Mouse (Mus musculus) heart, postnatal 0 days (tissue): ENCODE results near the gene Cmas. TPM values are rescaled to one million over a fixed set of nuclear protein-coding genes. Genes with fewer than 3 reads are reported as not detected.

ENCODE experiments used
- ATAC-seq: fragments of 200-750 bp; cut with Nextera tagmentation; 2 replicates; pipeline ENCODE4 v1.8.0; 2017; ENCODE audit warnings: low read depth, moderate number of reproducible peaks, moderate library complexity; ENCODE audit not compliant: insufficient read depth
- DNase-seq: peaks from one replicate; pipeline ENCODE4 v3.0.0-alpha.2; 2016; ENCODE audit warnings: low spot score
- H3K27ac ChIP-seq: fragments of 300-500 bp; sonication (generic); 2 replicates; pipeline ENCODE4 v1.5.1; 2014; ENCODE audit warnings: low read depth, mild to moderate bottlenecking
- H3K27me3 ChIP-seq: fragments of 300-500 bp; sonication (generic); 2 replicates; pipeline ENCODE4 v1.6.1; 2014; ENCODE audit warnings: low read length, mixed read lengths; ENCODE audit not compliant: control insufficient read depth, insufficient read depth
- H3K36me3 ChIP-seq: fragments of 300-500 bp; sonication (generic); replicated peaks from 2 replicates; pipeline ENCODE4 v1.6.1; 2014; ENCODE audit warnings: low read length, mixed read lengths; ENCODE audit not compliant: control insufficient read depth, insufficient read depth
- H3K4me1 ChIP-seq: fragments of 300-500 bp; sonication (generic); 2 replicates; pipeline ENCODE4 v1.6.1; 2014; ENCODE audit warnings: antibody characterized with exemption; ENCODE audit not compliant: control insufficient read depth, insufficient read depth
- H3K4me2 ChIP-seq: fragments of 300-500 bp; sonication (generic); 2 replicates; pipeline ENCODE4 v1.6.1; 2014; ENCODE audit warnings: low read depth, mild to moderate bottlenecking, low read length, moderate library complexity
- H3K4me3 ChIP-seq: fragments of 300-500 bp; sonication (generic); 2 replicates; pipeline ENCODE4 v1.5.1; 2014; ENCODE audit warnings: low read depth, low read length
- H3K9ac ChIP-seq: fragments of 300-500 bp; sonication (generic); replicated peaks from 2 replicates; pipeline ENCODE4 v1.6.1; 2014; ENCODE audit warnings: low read depth, low read length, mixed read lengths
- H3K9me3 ChIP-seq: fragments of 300-500 bp; sonication (generic); replicated peaks from 2 replicates; pipeline ENCODE4 v1.6.1; 2016; ENCODE audit warnings: low read length; ENCODE audit not compliant: control insufficient read depth
- CTCF ChIP-seq: IDR thresholded peaks from 2 replicates; pipeline ENCODE4 v1.5.1; 2016; ENCODE audit warnings: antibody characterized with exemption, control low read depth, low read depth
- EP300 ChIP-seq: IDR thresholded peaks from 2 replicates; pipeline ENCODE4 v1.6.1; 2016; ENCODE audit warnings: antibody characterized with exemption, low read depth
- WGBS: fragments of 180-500 bp; shearing (Covaris S2); extraction: QIAGEN DNeasy Blood & Tissue Kit; methylation state at CpG from one replicate; pipeline ENCODE4 v1.1.7; 2014; 5-methylcytosine and 5-hydroxymethylcytosine counted together
- polyA plus RNA-seq: library from polyadenylated mRNA; unstranded; fragments of >200 nt; fragmentation: Nextera tagmentation; extraction: Ambion mirVana; gene quantifications from 2 replicates; pipeline ENCODE4 v1.2.1, GENCODE M21; 2015
- total RNA-seq: library from RNA; depleted of rRNA; stranded (reverse); fragments of >200 nt; gene quantifications from 2 replicates; pipeline ENCODE4 v1.2.3, GENCODE M21; 2014; ENCODE audit warnings: low replicate concordance

Cmas gene
- total and polyA plus RNA-seq, 2 experiments from 2014 or later = 30.0 to 47.5 TPM

DNA sequence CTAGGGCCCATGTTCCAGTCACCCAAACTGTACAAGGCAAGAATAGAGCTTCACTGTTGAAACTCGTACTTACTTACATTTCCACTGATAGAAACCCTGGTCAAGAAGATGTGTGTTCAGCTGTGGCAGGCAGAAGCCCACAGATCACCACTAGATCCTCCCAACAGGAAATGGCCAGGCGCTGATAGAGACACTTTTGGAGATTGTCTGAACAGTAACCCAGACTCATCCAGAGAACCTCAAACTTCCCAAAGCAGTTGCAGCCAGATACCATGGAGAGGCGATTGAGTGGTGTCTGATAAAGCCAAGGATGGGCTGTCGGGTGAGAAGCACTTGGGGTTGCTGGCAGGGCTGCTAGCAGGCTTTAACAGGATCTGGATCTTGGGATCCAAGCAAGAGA is 20.4 kb downstream of the Cmas start:
- Histone ChIP-seq H3K9ac (no peak overlapping the region), H3K9me3 (no peaks in the 10 kb centered on the region), H3K4me2 (no peak overlapping the region), H3K36me3 (peaks cover 33% of the 10 kb centered on the region), H3K4me3 (no peak overlapping the region), H3K27me3 (no peaks in the 10 kb centered on the region), H3K4me1 (no peaks in the 10 kb centered on the region), H3K27ac (no peak overlapping the region)
- no peak for DNase-seq
- 21% methylated on average over 4 of the region's 4 CpGs for WGBS
- TF ChIP-seq EP300 (no peak), CTCF (no peak)
- ATAC-seq = no peak

DNA sequence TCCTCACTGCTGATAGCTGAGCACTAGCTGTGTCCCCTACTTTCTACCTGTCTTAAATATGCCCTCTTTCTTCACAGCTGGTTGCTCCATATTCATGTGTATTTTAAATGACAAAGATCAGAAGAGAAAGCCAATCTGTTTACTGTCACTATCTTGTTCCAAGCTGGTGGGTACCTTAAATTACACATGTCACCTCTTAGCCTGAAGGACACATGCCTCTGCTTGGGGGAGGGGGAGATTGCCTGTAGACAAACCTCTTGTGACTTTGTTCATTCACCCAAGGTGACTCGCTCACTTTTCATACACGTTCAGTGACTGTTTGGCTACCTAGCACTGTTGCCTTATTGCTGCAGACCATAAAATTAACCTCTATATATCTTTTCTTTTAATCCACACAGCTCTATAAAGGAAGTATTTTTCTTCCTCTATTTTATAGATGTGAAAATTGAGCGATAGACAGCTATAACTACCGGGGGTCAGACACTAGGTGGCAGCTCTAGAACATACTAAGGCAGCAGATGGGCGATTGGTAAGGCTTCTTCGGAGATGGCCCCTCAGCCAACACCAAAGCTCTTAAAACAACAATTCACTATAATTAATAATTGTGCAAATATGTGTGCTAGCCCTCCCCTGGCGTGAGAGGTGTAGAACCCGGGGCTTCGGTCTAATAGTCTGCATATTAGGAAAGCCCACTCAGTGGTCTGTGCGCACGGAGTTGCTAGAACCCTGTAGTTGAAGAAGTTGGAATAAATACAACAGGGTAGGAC is 22.7 kb downstream of the Cmas start:
- WGBS = 39% methylated on average over 11 of the region's 11 CpGs
- no peak overlapping the region for H3K27ac ChIP-seq
- DNase-seq = peak; percentile 43
- peak; percentile 63 for TF ChIP-seq CTCF
- TF ChIP-seq EP300 = no peak
- no peak overlapping the region for H3K4me3 ChIP-seq
- H3K36me3 ChIP-seq = peaks cover 11% of the 10 kb centered on the region; the same call in 1 of the 2 replicates
- ATAC-seq = peak; percentile 63
- no peaks in the 10 kb centered on the region for H3K27me3 ChIP-seq
- H3K4me1 ChIP-seq = no peaks in the 10 kb centered on the region
- no peak overlapping the region for H3K9ac ChIP-seq
- H3K4me2 ChIP-seq = 0 out of 2 replicates have a peak overlapping the region, but pooled peaks have one; percentile 13
- no peaks in the 10 kb centered on the region for H3K9me3 ChIP-seq

DNA sequence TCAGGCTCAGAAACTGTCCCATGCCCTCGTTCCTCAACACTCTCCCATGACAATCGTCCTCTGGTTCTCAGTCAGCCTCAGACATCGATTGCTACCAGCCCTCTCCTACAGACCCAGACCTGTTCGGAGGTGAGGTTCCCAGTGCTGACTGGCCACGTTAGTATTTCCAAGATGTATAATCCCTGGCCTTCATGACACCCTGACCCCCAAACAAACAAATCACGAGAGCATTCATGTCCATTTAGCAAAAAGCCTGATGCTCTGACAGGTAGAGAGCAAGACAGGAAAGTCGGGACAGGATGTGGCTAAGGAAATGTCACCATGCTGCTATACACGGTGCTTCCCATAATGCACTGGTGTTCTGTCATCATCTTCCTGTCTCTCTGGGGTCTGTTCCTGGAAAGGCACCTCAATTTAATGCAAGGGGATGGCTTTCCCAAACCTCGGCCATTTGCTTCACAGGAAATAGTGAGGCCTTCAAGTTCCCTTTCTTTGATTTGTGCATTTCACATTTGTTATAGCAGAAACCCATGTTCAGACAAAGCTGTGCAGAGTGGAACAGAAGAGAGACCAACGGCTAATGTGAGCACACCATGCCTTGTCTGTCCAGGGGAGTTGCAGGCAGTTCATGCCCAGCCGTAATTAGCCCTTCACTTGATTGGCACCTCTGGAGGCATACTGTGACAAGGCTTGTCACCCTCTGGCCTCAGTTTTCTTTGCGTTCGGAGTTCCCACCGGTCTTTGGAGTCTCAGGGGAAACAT is 23.5 kb downstream of the Cmas start:
- Histone ChIP-seq H3K4me3 (no peak overlapping the region), H3K9me3 (no peaks in the 10 kb centered on the region), H3K9ac (no peak overlapping the region), H3K27ac (no peak overlapping the region), H3K36me3 (peaks cover 3% of the 10 kb centered on the region; the same call in 1 of the 2 replicates), H3K27me3 (no peaks in the 10 kb centered on the region), H3K4me1 (no peaks in the 10 kb centered on the region), H3K4me2 (no peak overlapping the region)
- TF ChIP-seq CTCF = no peak
- TF ChIP-seq EP300 = no peak
- 68% methylated on average over 14 of the region's 14 CpGs for WGBS
- no peak for ATAC-seq
- no peak for DNase-seq

DNA sequence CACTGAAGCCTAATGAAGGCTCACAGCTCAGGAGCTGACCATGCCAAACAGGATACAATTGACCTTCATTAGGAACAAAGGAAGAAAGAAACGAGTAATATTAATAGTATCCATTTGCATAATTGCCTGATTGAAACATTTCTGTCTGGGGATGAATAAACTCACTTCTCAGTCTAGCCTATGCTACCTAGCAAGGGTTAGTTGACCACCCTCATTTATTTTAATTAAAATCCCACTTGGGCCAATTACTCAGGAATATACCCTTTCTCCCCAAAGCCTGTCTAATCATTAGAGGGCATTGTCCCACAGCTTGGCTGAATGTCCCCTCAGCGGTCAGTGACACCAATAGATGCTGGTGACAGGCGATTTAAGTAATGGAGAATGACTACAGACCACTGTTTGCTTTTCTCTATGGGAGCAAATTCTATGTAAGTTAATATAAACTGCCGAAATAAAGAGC is 24.1 kb downstream of the Cmas start:
- H3K36me3 ChIP-seq = no peaks in the 10 kb centered on the region
- no peak overlapping the region for H3K4me3 ChIP-seq
- no peak overlapping the region for H3K9ac ChIP-seq
- H3K4me1 ChIP-seq = no peaks in the 10 kb centered on the region
- H3K27me3 ChIP-seq = no peaks in the 10 kb centered on the region
- 85% methylated on average over 4 of the region's 4 CpGs for WGBS
- H3K9me3 ChIP-seq = no peaks in the 10 kb centered on the region
- H3K4me2 ChIP-seq = no peak overlapping the region
- TF ChIP-seq EP300 (no peak), CTCF (no peak)
- no peak overlapping the region for H3K27ac ChIP-seq
- no peak for ATAC-seq
- DNase-seq = no peak

DNA sequence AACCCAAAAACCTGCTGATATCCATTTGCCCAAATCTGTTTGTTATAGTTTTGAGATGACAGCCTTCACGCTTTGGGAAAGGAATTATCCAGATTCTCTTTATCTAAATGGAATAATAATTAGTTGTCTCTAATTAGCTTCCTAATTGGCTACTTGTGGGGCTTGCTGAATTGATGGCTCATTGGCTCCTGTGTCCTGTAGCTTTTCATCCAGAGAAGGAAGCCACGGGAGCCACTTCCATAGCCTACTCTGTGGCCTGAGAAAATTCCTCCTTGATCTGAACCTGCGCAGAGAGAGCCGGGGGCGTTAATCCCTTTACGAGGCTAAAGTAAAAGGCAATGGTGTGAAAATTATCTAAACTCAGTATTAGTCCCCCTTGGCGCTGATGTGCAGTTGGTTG is 24.8 kb downstream of the Cmas start:
- H3K27ac ChIP-seq = no peak overlapping the region
- ATAC-seq (no peak), DNase-seq (no peak)
- TF ChIP-seq EP300 = no peak
- TF ChIP-seq CTCF = no peak
- no peaks in the 10 kb centered on the region for H3K9me3 ChIP-seq
- no peaks in the 10 kb centered on the region for H3K27me3 ChIP-seq
- H3K9ac ChIP-seq = no peak overlapping the region
- WGBS = 70% methylated on average over 7 of the region's 7 CpGs
- H3K4me3 ChIP-seq = no peak overlapping the region
- H3K4me2 ChIP-seq = no peak overlapping the region
- no peaks in the 10 kb centered on the region for H3K4me1 ChIP-seq
- no peaks in the 10 kb centered on the region for H3K36me3 ChIP-seq
